Mouse (Mus musculus) heart, embryonic 12.5 days (tissue): ENCODE data around the gene Sox12. TPM values are rescaled to one million over a fixed set of nuclear protein-coding genes. Genes with fewer than 3 reads are reported as not detected.
A peak's percentile ranks its signal among the peaks of the same experiment; 100 is the strongest.

ENCODE experiments used
- ATAC-seq: fragments of 200-750 bp; cut with Nextera tagmentation; 2 replicates; pipeline ENCODE4 v1.8.0; 2017; ENCODE audit warnings: moderate TSS enrichment, moderate library complexity; ENCODE audit not compliant: insufficient number of reproducible peaks, low FRiP score
- H3K27ac ChIP-seq: fragments of 300-500 bp; sonication (generic); 2 replicates; pipeline ENCODE4 v1.5.1; 2016; ENCODE audit warnings: mild to moderate bottlenecking, moderate library complexity; ENCODE audit not compliant: poor library complexity, severe bottlenecking
- H3K27me3 ChIP-seq: fragments of 300-500 bp; sonication (generic); replicated peaks from 2 replicates; pipeline ENCODE4 v1.6.1; 2016; ENCODE audit warnings: mild to moderate bottlenecking, moderate library complexity
- H3K36me3 ChIP-seq: fragments of 300-500 bp; sonication (generic); 2 replicates; pipeline ENCODE4 v1.6.1; 2016; ENCODE audit warnings: mild to moderate bottlenecking, moderate library complexity
- H3K4me1 ChIP-seq: fragments of 300-500 bp; sonication (generic); replicated peaks from 2 replicates; pipeline ENCODE4 v1.6.1; 2016; ENCODE audit warnings: mild to moderate bottlenecking
- H3K4me2 ChIP-seq: fragments of 300-500 bp; sonication (generic); 2 replicates; pipeline ENCODE4 v1.6.1; 2016; ENCODE audit warnings: mild to moderate bottlenecking, moderate library complexity
- H3K4me3 ChIP-seq: fragments of 300-500 bp; sonication (generic); 2 replicates; pipeline ENCODE4 v1.5.1; 2016; ENCODE audit warnings: mild to moderate bottlenecking
- H3K9ac ChIP-seq: fragments of 300-500 bp; sonication (generic); 2 replicates; pipeline ENCODE4 v1.6.1; 2016; ENCODE audit warnings: mild to moderate bottlenecking, moderate library complexity
- H3K9me3 ChIP-seq: fragments of 300-500 bp; sonication (generic); replicated peaks from 2 replicates; pipeline ENCODE4 v1.6.1; 2016; ENCODE audit warnings: mild to moderate bottlenecking, moderate library complexity
- WGBS: fragments of 180-500 bp; shearing (Covaris S2); methylation state at CpG from one replicate; pipeline ENCODE4 v1.1.7; 2016; 5-methylcytosine and 5-hydroxymethylcytosine counted together
- polyA plus RNA-seq: library from polyadenylated mRNA; unstranded; fragments of >200 nt; fragmentation: Nextera tagmentation; extraction: Ambion mirVana; gene quantifications from 2 replicates; pipeline ENCODE4 v1.2.1, GENCODE M21; 2016

Gene Sox12
- polyA plus RNA-seq, 1 experiment from 2014 or later = 11.5 TPM

- Histone ChIP-seq H3K27ac (no peak overlapping the region), H3K4me1 (peaks cover 18% of the 10 kb centered on the region), H3K4me2 (peak overlapping the region; percentile 63), H3K36me3 (no peaks in the 10 kb centered on the region), H3K4me3 (peak overlapping the region; percentile 23), H3K27me3 (peaks cover 40% of the 10 kb centered on the region), H3K9ac (peak overlapping the region; percentile 59; the same call in 1 of the 2 replicates), H3K9me3 (no peaks in the 10 kb centered on the region)
- 6% methylated on average over 21 of the region's 21 CpGs for WGBS
- no peak for ATAC-seq
These were observed 22.1 kb downstream of the Sox12 start for GRCm38 (mm10) chr2:152375652-152376344.

DNA sequence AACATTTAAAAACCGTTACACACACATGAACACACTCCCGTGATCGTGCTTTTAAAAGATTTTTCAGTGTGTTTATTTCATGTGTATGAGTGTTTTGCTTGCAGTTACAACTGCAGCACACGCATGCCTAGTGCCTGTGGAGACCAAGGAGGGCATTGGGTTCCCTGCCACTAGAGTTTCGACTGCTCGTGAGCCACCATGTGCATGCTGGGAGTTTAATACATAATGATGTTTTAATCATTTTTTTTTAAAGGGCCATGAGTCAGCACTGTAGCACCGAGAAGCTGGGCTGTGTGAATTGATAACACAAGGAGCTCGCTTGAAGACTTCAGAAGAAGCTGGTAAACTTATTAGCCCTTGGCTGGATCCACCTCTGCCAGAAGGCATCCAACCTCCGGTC is 24.3 kb downstream of the Sox12 start:
- Histone ChIP-seq H3K27ac (no peak overlapping the region), H3K9me3 (no peaks in the 10 kb centered on the region), H3K4me1 (peaks cover 21% of the 10 kb centered on the region), H3K9ac (no peak overlapping the region), H3K36me3 (no peaks in the 10 kb centered on the region), H3K27me3 (peaks cover 44% of the 10 kb centered on the region), H3K4me2 (no peak overlapping the region), H3K4me3 (no peak overlapping the region)
- no peak for ATAC-seq
- WGBS = 77% methylated on average over 9 of the region's 9 CpGs

DNA sequence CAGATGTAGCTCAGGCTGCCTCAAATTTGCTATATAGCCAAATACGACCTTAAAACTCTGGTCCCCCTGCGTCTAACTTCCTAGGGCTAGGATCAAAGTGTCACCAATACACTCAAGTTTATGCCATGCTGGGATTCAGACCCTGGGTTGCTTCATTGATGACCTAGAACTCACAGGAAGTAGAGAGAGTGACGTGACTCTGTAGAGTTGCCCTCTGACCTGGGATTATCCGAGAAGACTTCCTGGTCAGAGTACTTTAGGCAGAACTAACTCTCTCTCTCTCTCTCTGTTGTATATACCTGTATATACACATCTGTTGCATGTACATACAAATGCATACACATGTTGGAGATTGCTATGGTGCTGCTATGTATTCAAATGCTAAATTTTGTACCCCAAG is 25.2 kb downstream of the Sox12 start:
- no peaks in the 10 kb centered on the region for H3K36me3 ChIP-seq
- no peak overlapping the region for H3K4me3 ChIP-seq
- no peak for ATAC-seq
- no peak overlapping the region for H3K27ac ChIP-seq
- H3K9me3 ChIP-seq = no peaks in the 10 kb centered on the region
- 63% methylated on average over 4 of the region's 4 CpGs for WGBS
- no peak overlapping the region for H3K4me2 ChIP-seq
- H3K9ac ChIP-seq = no peak overlapping the region
- peaks cover 27% of the 10 kb centered on the region for H3K4me1 ChIP-seq
- peaks cover 42% of the 10 kb centered on the region for H3K27me3 ChIP-seq

GRCm38 (mm10) chr2:152372104-152372503 is 25.8 kb downstream of the Sox12 start:
- no peak for ATAC-seq
- no peaks in the 10 kb centered on the region for H3K36me3 ChIP-seq

GRCm38 (mm10) chr2:152368532-152369140 is 29.2 kb downstream of the Sox12 start:
- H3K9me3 ChIP-seq = no peaks in the 10 kb centered on the region
- no peak overlapping the region for H3K27ac ChIP-seq
- H3K4me3 ChIP-seq = no peak overlapping the region
- no peaks in the 10 kb centered on the region for H3K36me3 ChIP-seq
- peaks cover 14% of the 10 kb centered on the region for H3K4me1 ChIP-seq
- no peak overlapping the region for H3K9ac ChIP-seq
- no peak for ATAC-seq
- WGBS = 30% methylated on average over 14 of the region's 14 CpGs
- H3K4me2 ChIP-seq = peak overlapping the region; percentile 44
- peaks cover 4% of the 10 kb centered on the region; the same call in 1 of the 2 replicates for H3K27me3 ChIP-seq

More at GRCm38 (mm10) chr2:152372104-152372503, 25.8 kb downstream of the Sox12 start:
- Histone ChIP-seq H3K4me2 (no peak overlapping the region), H3K4me1 (peaks cover 27% of the 10 kb centered on the region), H3K27ac (no peak overlapping the region), H3K9me3 (no peaks in the 10 kb centered on the region), H3K9ac (no peak overlapping the region), H3K4me3 (no peak overlapping the region), H3K27me3 (peaks cover 36% of the 10 kb centered on the region)
- 76% methylated on average over 7 of the region's 7 CpGs for WGBS

- 59% methylated on average over 5 of the region's 5 CpGs for WGBS
- H3K9me3 ChIP-seq = no peaks in the 10 kb centered on the region
- H3K27ac ChIP-seq = no peak overlapping the region
- no peak overlapping the region for H3K4me3 ChIP-seq
- peaks cover 4% of the 10 kb centered on the region; the same call in 1 of the 2 replicates for H3K27me3 ChIP-seq
- H3K36me3 ChIP-seq = no peaks in the 10 kb centered on the region
- no peak overlapping the region for H3K9ac ChIP-seq
- no peak overlapping the region for H3K4me2 ChIP-seq
- peaks cover 17% of the 10 kb centered on the region for H3K4me1 ChIP-seq
- no peak for ATAC-seq
These were observed 29.9 kb downstream of the Sox12 start for GRCm38 (mm10) chr2:152367917-152368316.

GRCm38 (mm10) chr2:152363245-152364147 is 34.4 kb downstream of the Sox12 start:
- Histone ChIP-seq H3K9ac (peak overlapping the region; percentile 40; the same call in 1 of the 2 replicates), H3K27me3 (no peaks in the 10 kb centered on the region), H3K4me1 (peaks cover 28% of the 10 kb centered on the region), H3K27ac (peak overlapping the region; percentile 76), H3K4me2 (peak overlapping the region; percentile 56), H3K9me3 (0 out of 2 replicates have a peak, but pooled peaks cover 1% of the 10 kb centered on the region), H3K36me3 (no peaks in the 10 kb centered on the region), H3K4me3 (peak overlapping the region; percentile 22)
- WGBS = 11% methylated on average over 17 of the region's 17 CpGs
- peak; percentile 71 for ATAC-seq

GRCm38 (mm10) chr2:152361193-152361592 is 36.7 kb downstream of the Sox12 start:
- no peak overlapping the region for H3K27ac ChIP-seq
- 85% methylated on average over 8 of the region's 8 CpGs for WGBS

GRCm38 (mm10) chr2:152360271-152360775 is 37.5 kb downstream of the Sox12 start:
- Histone ChIP-seq H3K27ac (0 out of 2 replicates have a peak overlapping the region, but pooled peaks have one; percentile 33), H3K9ac (no peak overlapping the region), H3K4me3 (no peak overlapping the region), H3K9me3 (0 out of 2 replicates have a peak, but pooled peaks cover 4% of the 10 kb centered on the region), H3K27me3 (no peaks in the 10 kb centered on the region), H3K36me3 (no peaks in the 10 kb centered on the region), H3K4me1 (peaks cover 22% of the 10 kb centered on the region), H3K4me2 (no peak overlapping the region)
- peak; percentile 33 for ATAC-seq
- WGBS = 28% methylated on average over 7 of the region's 7 CpGs

More at GRCm38 (mm10) chr2:152361193-152361592, 36.7 kb downstream of the Sox12 start:
- no peaks in the 10 kb centered on the region for H3K27me3 ChIP-seq
- no peaks in the 10 kb centered on the region for H3K36me3 ChIP-seq
- H3K9ac ChIP-seq = no peak overlapping the region
- H3K4me2 ChIP-seq = no peak overlapping the region
- peaks cover 22% of the 10 kb centered on the region for H3K4me1 ChIP-seq
- 0 out of 2 replicates have a peak, but pooled peaks cover 4% of the 10 kb centered on the region for H3K9me3 ChIP-seq
- no peak overlapping the region for H3K4me3 ChIP-seq
- ATAC-seq = no peak

DNA sequence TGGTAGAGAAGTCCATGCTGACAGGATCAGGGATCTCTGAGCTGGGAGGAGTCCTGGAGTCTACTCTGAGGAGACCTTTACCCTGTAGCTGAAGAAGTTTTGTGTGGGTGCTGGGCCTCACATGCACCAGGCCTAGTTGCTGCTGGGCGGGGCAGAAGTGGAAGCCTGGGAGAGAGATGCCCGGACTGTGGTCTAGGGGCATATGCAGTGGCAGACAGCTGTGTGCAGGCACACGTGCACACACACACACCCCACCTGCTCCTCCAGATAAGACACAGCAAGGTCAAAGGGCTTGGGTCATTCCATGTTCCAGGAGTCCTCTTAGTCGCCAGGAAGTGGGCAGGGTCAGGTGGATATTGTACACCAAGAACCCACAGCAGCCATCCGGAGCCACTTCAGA is 38.2 kb downstream of the Sox12 start:
- Histone ChIP-seq H3K27me3 (no peaks in the 10 kb centered on the region), H3K36me3 (no peaks in the 10 kb centered on the region), H3K9ac (no peak overlapping the region), H3K9me3 (0 out of 2 replicates have a peak, but pooled peaks cover 4% of the 10 kb centered on the region), H3K27ac (peak overlapping the region; percentile 16; the same call in 1 of the 2 replicates), H3K4me3 (no peak overlapping the region), H3K4me1 (peaks cover 22% of the 10 kb centered on the region), H3K4me2 (no peak overlapping the region)
- 48% methylated on average over 5 of the region's 5 CpGs for WGBS
- peak; percentile 22; the same call in 1 of the 2 replicates for ATAC-seq
